Mouse (Mus musculus) WW6 (cell line): Measurements from ENCODE around the gene Ppp1r15a.
"Not testable (repeated sequence)": the region's sequence is repeated elsewhere in the genome, so short reads cannot be mapped to it uniquely, and the experiment has no call there.

Experiments
- DNase-seq: peaks from one replicate; pipeline ENCODE4 v3.0.0-alpha.2; 2013; ENCODE audit warnings: low read depth, low spot score

Gene Ppp1r15a

GRCm38 (mm10) chr7:45484985-45485384 lies 41.1 kb downstream of the Ppp1r15a start:
- DNase-seq: not testable (repeated sequence)

- DNase-seq: no peak
Measured at GRCm38 (mm10) chr7:45482166-45482565, 43.9 kb downstream of the Ppp1r15a start.

GRCm38 (mm10) chr7:45481374-45481927 lies 44.6 kb downstream of the Ppp1r15a start, which contains the start of gene Tulp2:
Gene Tulp2 (plus strand): TSS chr7:45481877.
- DNase-seq: no peak

- not testable (repeated sequence) for DNase-seq
Measured at GRCm38 (mm10) chr7:45480310-45480709, 45.8 kb downstream of the Ppp1r15a start.

- no peak for DNase-seq
Measured at GRCm38 (mm10) chr7:45478774-45479173, 47.3 kb downstream of the Ppp1r15a start.

GRCm38 (mm10) chr7:45477003-45477402 lies 49.1 kb downstream of the Ppp1r15a start:
- no peak for DNase-seq

GRCm38 (mm10) chr7:45476453-45476852 lies 49.6 kb downstream of the Ppp1r15a start:
- no peak for DNase-seq

- DNase-seq: no peak
Measured at GRCm38 (mm10) chr7:45475291-45475969, 50.6 kb downstream of the Ppp1r15a start.
